Mouse (Mus musculus): ENCODE results near the gene Tmem184b.
A peak's percentile ranks its signal among the peaks of the same experiment; 100 is the strongest.

Gene Tmem184b

GRCm38 (mm10) chr15:79402836-79403762, at the start of gene Tmem184b:
TSS of gene Tmem184b (minus strand) at chr15:79403569.
- DNase-seq (ENCODE audit: low spot score) = peak; percentile 75

- DNase-seq (ENCODE audit: low spot score) = no peak
Observed at GRCm38 (mm10) chr15:79448041-79448440, 44.7 kb upstream of the Tmem184b start.

GRCm38 (mm10) chr15:79445786-79446654, 42.7 kb upstream of the Tmem184b start:
- no peak for DNase-seq (ENCODE audit: low spot score)

GRCm38 (mm10) chr15:79443856-79444410, 40.6 kb upstream of the Tmem184b start:
- DNase-seq (ENCODE audit: low spot score) = no peak

- DNase-seq (ENCODE audit: low spot score) = no peak
Observed at GRCm38 (mm10) chr15:79442961-79443518, 39.7 kb upstream of the Tmem184b start.

GRCm38 (mm10) chr15:79442257-79442611, 38.9 kb upstream of the Tmem184b start:
- no peak for DNase-seq (ENCODE audit: low spot score)

- peak; percentile 67 for DNase-seq (ENCODE audit: low spot score)
Observed at GRCm38 (mm10) chr15:79441331-79442256, 38.2 kb upstream of the Tmem184b start.

GRCm38 (mm10) chr15:79440651-79441330, 37.4 kb upstream of the Tmem184b start:
- DNase-seq (ENCODE audit: low spot score) = no peak

- no peak for DNase-seq (ENCODE audit: low spot score)
Observed at GRCm38 (mm10) chr15:79440223-79440622, 36.9 kb upstream of the Tmem184b start.

GRCm38 (mm10) chr15:79439386-79439785, 36.0 kb upstream of the Tmem184b start:
- no peak for DNase-seq (ENCODE audit: low spot score)

- DNase-seq (ENCODE audit: low spot score) = no peak
Observed at GRCm38 (mm10) chr15:79438816-79439215, 35.4 kb upstream of the Tmem184b start.

- no peak for DNase-seq (ENCODE audit: low spot score)
Observed at GRCm38 (mm10) chr15:79438209-79438810, 34.9 kb upstream of the Tmem184b start.

- DNase-seq (ENCODE audit: low spot score) = no peak
Observed at GRCm38 (mm10) chr15:79437541-79438208, 34.3 kb upstream of the Tmem184b start.

- DNase-seq (ENCODE audit: low spot score) = no peak
Observed at GRCm38 (mm10) chr15:79436481-79436921, 33.1 kb upstream of the Tmem184b start.

GRCm38 (mm10) chr15:79435191-79435671, 31.9 kb upstream of the Tmem184b start:
- no peak for DNase-seq (ENCODE audit: low spot score)

GRCm38 (mm10) chr15:79432892-79433291, 29.5 kb upstream of the Tmem184b start:
- no peak for DNase-seq (ENCODE audit: low spot score)

GRCm38 (mm10) chr15:79432328-79432727, 29.0 kb upstream of the Tmem184b start:
- no peak for DNase-seq (ENCODE audit: low spot score)

GRCm38 (mm10) chr15:79431925-79432324, 28.6 kb upstream of the Tmem184b start:
- no peak for DNase-seq (ENCODE audit: low spot score)

- DNase-seq (ENCODE audit: low spot score) = no peak
Observed at GRCm38 (mm10) chr15:79430461-79431000, 27.2 kb upstream of the Tmem184b start.
